Mouse (Mus musculus) heart, postnatal 14 days (tissue): ENCODE measurements around the gene Actr1a. TPM values are rescaled to one million over a fixed set of nuclear protein-coding genes. Genes with fewer than 3 reads are reported as not detected.

Experiments
- DNase-seq, 2 experiments: peaks; one replicate each; pipeline ENCODE4 v3.0.0; 2021 to 2022
- intact Hi-C: fragments of 180-260 bp; cut with DNase I; formaldehyde crosslinking; loops from one replicate; pipeline ENCODE4 v1.15.1; 2025
- total RNA-seq, 2 experiments: library from RNA; stranded (reverse); gene quantifications; 2 replicates each; pipeline ENCODE4 v1.2.3; 2021

Gene Actr1a
- total RNA-seq, 2 experiments from 2014 or later = 104 to 108 TPM

- no peak for DNase-seq
- intact Hi-C loops = no loop called here
Observed at GRCm38 (mm10) chr19:46404030-46404429, 8.5 kb upstream of the Actr1a start.

GRCm38 (mm10) chr19:46400558-46400957 is 5.0 kb upstream of the Actr1a start:
- no peak for DNase-seq
- intact Hi-C loops = no loop called here

GRCm38 (mm10) chr19:46399886-46400285 is 4.3 kb upstream of the Actr1a start:
- intact Hi-C loops = loop anchor here (5.0 kb wide), 2 partner anchors 102 to 122 kb away; partner anchors contain the start of gene Trim8
- no peak for DNase-seq

- DNase-seq = no peak
- intact Hi-C loops = loop anchor here (5.0 kb wide), 2 partner anchors 103 to 123 kb away; partner anchors contain the start of gene Trim8
Observed at GRCm38 (mm10) chr19:46399372-46399771, 3.8 kb upstream of the Actr1a start.

- intact Hi-C loops = loop anchor here (5.0 kb wide), 2 partner anchors 104 to 124 kb away; partner anchors contain the start of gene Trim8
Observed at GRCm38 (mm10) chr19:46398401-46398800, 2.9 kb upstream of the Actr1a start.

GRCm38 (mm10) chr19:46397436-46398001 is 2.0 kb upstream of the Actr1a start:
- DNase-seq = no peak

More at GRCm38 (mm10) chr19:46398401-46398800, 2.9 kb upstream of the Actr1a start:
- no peak for DNase-seq

GRCm38 (mm10) chr19:46396686-46397435 is 1.3 kb upstream of the Actr1a start, which contains the start of gene Sufu:
TSS of gene Sufu (plus strand) at chr19:46396896.
- peak; percentile 97 to 99 for DNase-seq
- intact Hi-C loops = loop anchor here (1.0 to 5.0 kb wide), 3 partner anchors 47 to 125 kb away; partner anchors contain the start of gene Trim8

More at GRCm38 (mm10) chr19:46397436-46398001, 2.0 kb upstream of the Actr1a start:
- intact Hi-C loops = loop anchor here (1.0 to 5.0 kb wide), 3 partner anchors 47 to 125 kb away; partner anchors contain the start of gene Trim8

GRCm38 (mm10) chr19:46396109-46396508 is 561 bp upstream of the Actr1a start:
- DNase-seq = no peak
- intact Hi-C loops = loop anchor here (5.0 kb wide), 2 partner anchors 106 to 126 kb away; partner anchors contain the start of gene Trim8

- intact Hi-C loops = loop anchor here (5.0 kb wide), 2 partner anchors 108 to 128 kb away; partner anchors contain the start of gene Trim8
- no peak for DNase-seq
Observed at GRCm38 (mm10) chr19:46394712-46395108, 838 bp downstream of the Actr1a start.

GRCm38 (mm10) chr19:46392018-46392417 is 3.5 kb downstream of the Actr1a start:
- intact Hi-C loops = no loop called here
- DNase-seq = peak in 1 of 2 experiments; percentile 41

- DNase-seq = peak in 1 of 2 experiments; percentile 34
- intact Hi-C loops = loop anchor here (10.0 kb wide), 1 partner anchor 345 kb away; no protein-coding TSS in a partner anchor
Observed at GRCm38 (mm10) chr19:46389872-46390271, 5.7 kb downstream of the Actr1a start.

- DNase-seq = no peak
- intact Hi-C loops = loop anchor here (10.0 kb wide), 1 partner anchor 353 kb away; no protein-coding TSS in a partner anchor
Observed at GRCm38 (mm10) chr19:46382275-46382674, 13.3 kb downstream of the Actr1a start.

GRCm38 (mm10) chr19:46375891-46376290 is 19.7 kb downstream of the Actr1a start:
- intact Hi-C loops = no loop called here
- no peak for DNase-seq

- DNase-seq = no peak
- intact Hi-C loops = no loop called here
Observed at GRCm38 (mm10) chr19:46375489-46375888, 20.1 kb downstream of the Actr1a start.

- DNase-seq = no peak
- intact Hi-C loops = no loop called here
Observed at GRCm38 (mm10) chr19:46374477-46375088, 21.0 kb downstream of the Actr1a start.

- intact Hi-C loops = loop anchor here (1.0 to 2.0 kb wide), 2 partner anchors 30 to 64 kb away; partner anchors contain the start of gene Nfkb2
- peak; percentile 78 for DNase-seq
Observed at GRCm38 (mm10) chr19:46369204-46369603, 26.3 kb downstream of the Actr1a start.

- DNase-seq = no peak
- intact Hi-C loops = loop anchor here (2.0 kb wide), 1 partner anchor 63 kb away; the partner anchor contains the start of gene Nfkb2
Observed at GRCm38 (mm10) chr19:46367798-46368590, 27.6 kb downstream of the Actr1a start.

GRCm38 (mm10) chr19:46363294-46364009 is 32.1 kb downstream of the Actr1a start:
- intact Hi-C loops = no loop called here

GRCm38 (mm10) chr19:46362104-46362503 is 33.4 kb downstream of the Actr1a start:
- no peak for DNase-seq
- intact Hi-C loops = no loop called here

More at GRCm38 (mm10) chr19:46363294-46364009, 32.1 kb downstream of the Actr1a start:
- no peak for DNase-seq
